Mouse (Mus musculus) cortical plate, adult 2 months (tissue): Measurements from ENCODE around the gene Nlk. TPM values are rescaled to one million over a fixed set of nuclear protein-coding genes. Genes with fewer than 3 reads are reported as not detected.

Experiments
- H3K27ac ChIP-seq: fragments of 200-500 bp; 2 replicates; pipeline ENCODE4 v1.5.1; 2012; ENCODE audit warnings: low read length, control low read depth, inconsistent platforms; ENCODE audit not compliant: insufficient read depth
- H3K4me1 ChIP-seq: fragments of 200-500 bp; 2 replicates; pipeline ENCODE4 v1.6.1; 2011; ENCODE audit warnings: low read length; ENCODE audit not compliant: control insufficient read depth, insufficient read depth
- H3K4me3 ChIP-seq: fragments of 200-500 bp; 2 replicates; pipeline ENCODE4 v1.5.1; 2011; ENCODE audit warnings: mild to moderate bottlenecking, low read length, control low read depth; ENCODE audit not compliant: insufficient read depth
- CTCF ChIP-seq: fragments of 200-500 bp; IDR thresholded peaks from 2 replicates; pipeline ENCODE4 v1.5.1; 2011; ENCODE audit warnings: mild to moderate bottlenecking, control low read depth, low read length; ENCODE audit not compliant: insufficient read depth; ENCODE audit errors: extremely low read depth
- POLR2A ChIP-seq: fragments of 200-500 bp; IDR thresholded peaks from 2 replicates; pipeline ENCODE4 v1.6.1; 2011; ENCODE audit warnings: mild to moderate bottlenecking, low read length, control low read depth; ENCODE audit not compliant: insufficient read depth; ENCODE audit errors: extremely low read depth
- polyA plus RNA-seq: library from polyadenylated mRNA; depleted of rRNA; stranded (reverse); fragments of >200 nt; gene quantifications from 2 replicates; pipeline ENCODE4 v1.2.3, GENCODE M21; 2012; rRNA removed

Nlk gene
- polyA plus RNA-seq, 1 experiment = 70.3 TPM

GRCm38 (mm10) chr11:78523241-78523955 lies 173.8 kb downstream of the Nlk start:
- no peak overlapping the region for H3K4me3 ChIP-seq
- no peaks in the 10 kb centered on the region for H3K4me1 ChIP-seq
- TF ChIP-seq CTCF (no peak), POLR2A (no peak)
- peak overlapping the region; percentile 70 for H3K27ac ChIP-seq

DNA sequence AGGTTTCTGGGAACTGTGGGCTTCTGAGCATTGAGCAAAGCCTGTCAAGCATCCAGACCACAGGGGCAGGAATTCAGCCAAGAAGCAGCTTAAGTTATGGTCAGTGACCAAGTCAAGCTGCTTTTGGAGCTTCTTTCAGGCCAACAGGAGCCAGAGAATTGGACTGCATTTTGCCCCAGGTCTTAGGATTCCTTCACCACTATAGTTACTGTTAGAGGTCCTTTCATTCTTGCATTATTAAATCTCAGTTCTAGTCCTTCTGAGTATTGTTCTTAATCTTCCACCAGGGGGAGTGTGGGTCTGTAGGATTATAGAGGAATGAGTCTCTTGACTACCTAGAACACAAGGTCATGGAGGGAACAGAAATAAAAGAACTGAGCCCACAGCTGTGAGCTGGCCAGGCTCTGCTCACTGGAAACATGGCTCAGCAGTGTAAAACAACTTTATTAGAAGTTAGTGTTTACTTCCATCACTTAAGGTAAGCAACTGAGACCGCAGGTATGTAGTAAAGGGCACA lies 174.6 kb downstream of the Nlk start:
- Histone ChIP-seq H3K27ac (no peak overlapping the region), H3K4me3 (no peak overlapping the region), H3K4me1 (no peaks in the 10 kb centered on the region)
- TF ChIP-seq CTCF (0 out of 2 replicates have a peak, but pooled peaks have one; percentile 16), POLR2A (no peak)

DNA sequence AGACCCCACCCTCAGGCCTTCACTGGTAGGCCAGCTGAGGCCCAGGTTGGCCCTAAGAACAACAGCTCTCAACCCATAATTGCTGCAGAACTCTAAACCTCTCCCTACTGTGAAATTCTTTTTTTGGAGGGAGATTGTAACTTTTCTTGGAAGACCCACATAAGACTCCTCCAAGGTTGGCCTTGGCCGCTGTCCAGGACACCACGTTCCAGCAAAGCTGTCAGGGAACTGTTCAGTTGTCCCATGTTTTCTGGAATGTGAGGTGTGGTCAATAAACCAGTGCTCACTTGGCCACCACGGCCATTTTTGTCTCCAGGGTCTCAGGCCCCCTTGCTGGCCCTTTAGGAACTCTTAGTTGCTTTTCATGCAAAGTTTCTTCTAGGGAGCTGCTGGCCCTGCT lies 175.3 kb downstream of the Nlk start:
- no peak for TF ChIP-seq CTCF
- no peak for TF ChIP-seq POLR2A
- H3K27ac ChIP-seq = no peak overlapping the region
- H3K4me1 ChIP-seq = no peaks in the 10 kb centered on the region
- no peak overlapping the region for H3K4me3 ChIP-seq

DNA sequence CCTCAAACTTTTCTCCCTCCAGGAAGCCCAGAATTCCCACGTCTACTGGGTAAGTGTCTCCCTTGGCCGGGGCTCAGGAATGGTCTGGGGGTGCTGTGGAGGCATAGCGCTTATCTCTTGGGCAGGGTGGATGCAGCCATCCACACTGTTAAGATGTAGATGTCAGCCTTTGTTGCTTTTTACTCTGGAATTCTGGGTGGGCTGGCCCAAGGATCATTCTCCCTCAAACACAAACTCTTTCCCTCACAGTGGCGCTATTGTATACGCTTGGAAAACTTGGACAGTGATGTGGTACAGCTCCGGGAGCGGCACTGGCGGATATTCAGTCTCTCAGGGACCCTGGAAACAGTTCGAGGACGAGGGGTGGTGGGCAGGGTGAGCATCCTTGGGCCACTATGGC lies 178.2 kb downstream of the Nlk start:
- Histone ChIP-seq H3K4me1 (no peaks in the 10 kb centered on the region), H3K4me3 (no peak overlapping the region), H3K27ac (no peak overlapping the region)
- TF ChIP-seq POLR2A = no peak
- TF ChIP-seq CTCF = no peak

Other genes starting within 250 kb of the Nlk start
- gene Slc46a1, start 231.7 kb downstream of the Nlk start, polyA plus RNA-seq = 13.6 and 14.7 TPM in 2 replicates
- 26.2 and 27.0 TPM in 2 replicates for gene Sarm1, start 199.6 kb downstream of the Nlk start, polyA plus RNA-seq
- 159 and 182 TPM in 2 replicates for gene Vtn, start 198.3 kb downstream of the Nlk start, polyA plus RNA-seq
- 3.3 and 4.3 TPM in 2 replicates for gene Sebox, start 193.9 kb downstream of the Nlk start, polyA plus RNA-seq
- 57.8 and 62.4 TPM in 2 replicates for gene Tmem199, start 185.2 kb downstream of the Nlk start, polyA plus RNA-seq
- 113 and 127 TPM in 2 replicates for gene Poldip2, start 185.2 kb downstream of the Nlk start, polyA plus RNA-seq
- gene Tnfaip1, start 161.0 kb downstream of the Nlk start, polyA plus RNA-seq = 38.2 and 38.9 TPM in 2 replicates
- 100 and 101 TPM in 2 replicates for gene Ift20, start 161.0 kb downstream of the Nlk start, polyA plus RNA-seq
- gene Tmem97, start 146.6 kb downstream of the Nlk start, polyA plus RNA-seq = 17.8 and 20.8 TPM in 2 replicates
- 27.6 and 31.7 TPM in 2 replicates for gene Ccnq, start 54.4 kb upstream of the Nlk start, polyA plus RNA-seq
- gene Lyrm9, start 129.2 kb upstream of the Nlk start, polyA plus RNA-seq = 19.1 and 20.5 TPM in 2 replicates
- gene Nos2, start 223.4 kb upstream of the Nlk start, polyA plus RNA-seq = 0.55 and 0.69 TPM in 2 replicates